Mouse (Mus musculus): ENCODE data around the gene Cipc. TPM values are rescaled to one million over a fixed set of nuclear protein-coding genes. Genes with fewer than 3 reads are reported as not detected.

The Cipc gene
- total RNA-seq, 4 experiments from 2014 or later = 70.7 to 89.0 (median 86.1) TPM

DNA sequence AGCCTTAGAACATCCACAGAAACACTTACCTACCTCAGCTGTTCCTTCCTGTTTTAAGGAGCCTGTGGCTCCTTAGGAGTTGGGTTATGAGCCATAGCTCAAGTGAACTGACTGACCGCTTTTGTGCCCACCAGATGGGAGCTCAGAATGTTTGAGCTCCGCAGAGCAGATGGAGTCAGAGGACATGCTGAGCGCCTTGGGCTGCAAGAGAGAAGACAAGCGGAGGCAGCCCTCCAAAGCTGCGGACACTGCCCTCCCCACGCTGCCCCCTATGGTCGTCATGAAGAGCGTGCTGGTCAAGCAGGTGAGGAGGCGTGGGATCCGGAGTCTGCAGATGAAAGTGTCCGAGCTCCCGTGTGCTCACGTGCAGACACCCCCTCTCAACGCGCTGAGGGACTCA is 13.3 kb downstream of the Cipc start:
- DNase-seq (ENCODE audit: low spot score in 2 of 2) = no peak

DNA sequence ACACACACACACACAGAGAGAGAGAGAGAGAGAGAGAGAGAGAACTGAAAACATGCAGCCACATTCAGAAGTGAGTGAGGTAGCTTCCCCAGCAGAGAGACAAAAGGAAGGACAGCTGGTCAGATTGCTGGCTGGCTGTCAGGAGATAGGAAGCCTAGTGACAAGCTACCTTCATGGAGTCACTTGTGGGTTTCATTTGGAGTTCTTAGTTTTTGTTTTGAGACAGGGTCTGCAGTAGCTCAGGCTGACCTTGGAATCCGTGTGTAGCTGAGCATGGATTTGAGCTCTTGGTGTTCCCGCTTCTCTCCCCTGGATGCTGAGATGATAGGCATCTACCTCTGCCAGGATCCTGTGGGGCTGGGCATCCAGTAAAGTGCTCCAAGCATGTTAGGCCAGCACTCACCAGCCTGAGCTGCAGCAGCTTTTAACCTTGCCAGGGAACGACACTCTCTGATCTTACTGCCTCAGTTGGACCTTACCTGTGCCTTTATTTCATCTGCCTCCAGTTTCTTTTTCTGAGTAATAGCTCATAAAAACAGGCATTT is 14.0 kb downstream of the Cipc start:
- DNase-seq (ENCODE audit: low spot score in 2 of 2) = no peak

- no peak for DNase-seq (ENCODE audit: low spot score in 2 of 2)
These were observed 14.9 kb downstream of the Cipc start for GRCm38 (mm10) chr12:86961589-86962344.

DNA sequence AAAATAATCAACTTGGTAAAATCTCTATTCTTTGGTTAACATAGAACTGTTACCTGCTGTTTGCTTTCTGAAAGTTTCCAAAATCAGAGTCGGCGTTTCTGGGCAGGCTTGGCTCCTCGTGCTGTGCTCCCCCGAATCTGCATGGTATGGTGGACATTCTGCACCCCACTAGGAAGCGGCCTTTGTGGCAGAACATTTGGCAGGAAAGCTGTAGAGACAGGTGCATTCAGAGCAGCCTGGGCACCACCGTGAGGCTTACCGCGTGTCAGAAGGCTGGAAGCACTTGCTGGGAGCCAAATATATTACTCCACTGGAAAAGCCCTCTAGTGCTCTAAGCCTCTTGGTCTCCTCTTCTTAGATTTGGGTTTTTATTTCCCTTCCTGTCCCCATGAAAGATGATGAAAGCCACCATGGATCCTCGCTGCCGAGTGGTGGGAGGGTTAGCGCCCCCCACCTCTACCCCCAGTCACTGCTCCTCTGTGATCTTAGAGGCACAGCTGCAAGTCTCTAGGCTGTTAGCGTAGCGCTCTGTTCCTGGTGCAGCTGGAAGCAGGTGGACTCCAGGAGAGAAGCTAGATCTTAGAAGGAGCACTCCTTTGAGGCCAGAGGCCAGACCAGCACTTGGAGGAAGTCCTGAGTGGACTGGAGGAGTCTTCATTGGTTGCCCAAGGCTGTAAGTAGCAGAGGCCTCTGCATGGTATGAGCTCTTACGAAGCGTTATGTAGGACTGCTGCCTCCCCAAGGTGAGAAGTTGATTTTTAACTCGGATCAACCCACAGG is 17.6 kb downstream of the Cipc start:
- no peak for DNase-seq (ENCODE audit: low spot score in 2 of 2)

GRCm38 (mm10) chr12:86965237-86965799 is 18.5 kb downstream of the Cipc start:
- no peak for DNase-seq (ENCODE audit: low spot score in 2 of 2)

DNA sequence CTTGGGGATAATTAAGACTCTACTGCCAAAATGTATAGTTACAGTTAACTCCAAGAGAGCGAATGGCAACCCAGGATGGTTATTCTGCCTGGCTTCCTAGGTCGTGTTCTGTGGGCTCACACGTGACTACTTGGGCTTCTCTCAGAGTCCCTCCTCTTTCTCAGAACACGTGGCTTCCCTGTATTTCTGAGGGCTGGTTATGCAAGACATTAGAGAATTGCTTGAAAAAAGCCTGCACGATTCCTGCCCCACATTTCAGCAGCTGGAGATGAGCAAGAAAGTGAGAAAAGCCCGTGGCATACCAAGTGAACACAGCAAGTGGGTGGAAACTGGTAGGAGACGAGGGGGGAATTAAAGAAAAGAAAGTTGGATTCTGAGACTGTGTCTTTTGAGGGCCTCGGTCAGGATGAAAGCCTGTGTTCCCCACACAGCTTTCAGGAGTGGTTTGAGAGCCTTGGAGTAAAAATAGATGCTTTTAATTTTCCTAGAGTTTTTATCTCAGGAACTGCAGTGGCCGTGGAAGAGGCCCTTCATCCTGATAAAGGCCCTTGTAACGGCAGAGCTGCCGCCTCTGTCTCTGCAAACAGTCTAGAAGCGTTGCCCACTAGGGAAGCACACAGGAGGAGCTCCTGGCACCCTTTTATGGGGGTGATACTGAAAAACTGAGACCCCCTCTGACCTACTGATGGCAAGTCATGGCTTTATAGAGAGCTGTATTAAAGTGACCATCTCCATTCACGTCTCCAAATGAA is 21.8 kb downstream of the Cipc start:
- DNase-seq (ENCODE audit: low spot score in 2 of 2) = peak in 1 of 2 experiments; percentile 76

DNA sequence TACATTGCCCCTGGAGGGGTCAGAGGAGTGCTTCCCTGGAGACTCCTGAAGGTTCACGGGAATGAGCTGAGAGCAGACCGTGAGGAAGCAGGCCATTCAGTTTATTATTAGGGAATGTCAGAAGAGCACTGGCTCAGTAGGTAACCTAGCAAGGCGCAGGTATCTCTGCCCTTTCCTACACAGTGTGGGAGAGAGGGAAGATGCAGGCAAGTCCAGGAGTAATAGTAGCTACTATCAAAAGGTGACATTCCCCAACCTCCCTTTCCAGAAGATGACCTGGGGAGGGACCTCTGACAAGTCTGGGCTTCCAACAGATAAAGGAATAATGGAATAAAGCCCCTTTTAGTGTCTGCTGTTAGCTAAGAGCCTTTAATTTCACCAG is 22.4 kb downstream of the Cipc start:
- DNase-seq (ENCODE audit: low spot score in 2 of 2) = no peak

- DNase-seq (ENCODE audit: low spot score in 2 of 2) = no peak
These were observed 24.2 kb downstream of the Cipc start for GRCm38 (mm10) chr12:86971089-86971488.

- DNase-seq (ENCODE audit: low spot score in 2 of 2) = peak in 1 of 2 experiments; percentile 63
These were observed 26.4 kb downstream of the Cipc start for GRCm38 (mm10) chr12:86973216-86973615.

- DNase-seq (ENCODE audit: low spot score in 2 of 2) = no peak
These were observed 26.9 kb downstream of the Cipc start for GRCm38 (mm10) chr12:86973706-86974105.

- DNase-seq (ENCODE audit: low spot score in 2 of 2) = peak in 1 of 2 experiments; percentile 77
These were observed 27.8 kb downstream of the Cipc start for GRCm38 (mm10) chr12:86974387-86975288.

- DNase-seq (ENCODE audit: low spot score in 2 of 2) = no peak
These were observed 28.9 kb downstream of the Cipc start for GRCm38 (mm10) chr12:86975761-86976160.

DNA sequence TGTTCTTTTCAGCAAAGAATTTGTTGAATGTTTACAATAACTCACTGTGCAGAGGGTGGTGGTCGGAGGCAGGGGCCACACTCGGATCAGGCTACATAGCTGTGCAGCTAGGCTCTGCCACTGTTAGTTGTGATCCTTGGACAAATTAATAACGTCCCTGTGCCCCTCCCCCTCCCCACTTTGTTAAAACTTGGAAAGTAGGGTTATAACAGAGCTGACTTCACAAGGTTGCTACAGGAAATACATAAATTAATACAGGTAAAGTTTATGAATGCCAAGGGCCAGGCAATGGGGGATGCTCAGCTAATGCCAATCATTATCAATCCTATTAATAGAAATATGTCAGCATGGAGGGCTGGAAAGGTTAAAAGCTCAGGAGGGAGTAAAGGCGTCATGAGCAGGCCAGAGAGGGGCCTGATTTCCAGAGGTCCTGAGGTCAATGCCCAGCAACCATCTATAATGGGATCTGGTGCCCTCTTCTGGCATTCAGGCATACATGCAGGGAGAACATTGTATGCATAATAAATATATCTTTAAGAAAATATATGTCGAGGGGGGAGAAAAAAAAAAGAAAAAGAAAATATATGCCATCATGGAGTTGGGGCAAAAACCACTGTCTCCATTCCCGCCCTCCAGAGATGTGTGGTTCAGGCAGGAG is 29.8 kb downstream of the Cipc start:
- DNase-seq (ENCODE audit: low spot score in 2 of 2) = no peak

GRCm38 (mm10) chr12:86977833-86978232 is 31.0 kb downstream of the Cipc start:
- DNase-seq (ENCODE audit: low spot score in 2 of 2) = peak; percentile 64 to 72

DNA sequence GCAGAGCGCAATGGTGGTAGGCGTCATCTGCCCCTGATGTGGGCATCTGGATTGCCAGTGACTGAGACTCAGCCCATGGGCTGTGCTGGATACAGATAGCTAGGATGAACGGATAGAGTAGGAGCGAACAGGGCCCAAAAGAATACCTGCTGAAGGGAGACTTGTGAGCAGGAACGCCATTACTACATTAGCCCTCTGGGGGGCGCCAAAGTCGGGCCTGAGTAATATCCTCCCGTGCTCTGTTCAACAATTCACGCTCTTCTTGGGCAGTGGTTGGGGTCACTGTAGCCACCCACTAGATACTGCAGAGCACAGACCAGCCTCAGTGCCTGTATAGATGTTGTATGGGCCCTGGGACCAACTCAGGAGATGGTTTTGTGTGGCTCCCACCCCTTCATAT is 34.3 kb downstream of the Cipc start:
- DNase-seq (ENCODE audit: low spot score in 2 of 2) = peak in 1 of 2 experiments; percentile 45

- DNase-seq (ENCODE audit: low spot score in 2 of 2) = peak; percentile 58 to 60
These were observed 36.8 kb downstream of the Cipc start for GRCm38 (mm10) chr12:86983470-86984193.

DNA sequence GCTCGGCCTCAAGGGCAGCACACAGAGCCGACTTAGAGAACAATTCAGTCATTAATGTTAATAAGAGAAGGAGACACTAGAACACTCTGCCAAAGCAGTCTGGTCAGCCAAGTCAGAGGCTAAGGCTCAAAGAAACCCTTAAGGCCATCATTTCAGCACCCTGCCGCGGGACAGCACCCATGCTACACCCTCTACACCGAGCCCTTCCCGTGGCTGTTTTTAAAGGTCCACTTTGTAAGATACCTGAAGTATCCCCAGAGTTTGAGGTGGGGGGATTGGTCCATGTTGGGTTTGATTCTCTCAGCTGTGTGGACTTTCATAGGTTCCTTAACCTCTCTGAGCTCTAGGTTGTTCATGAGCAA is 37.3 kb downstream of the Cipc start:
- DNase-seq (ENCODE audit: low spot score in 2 of 2) = no peak

GRCm38 (mm10) chr12:86986562-86986961 is 39.7 kb downstream of the Cipc start:
- DNase-seq (ENCODE audit: low spot score in 2 of 2) = no peak

DNA sequence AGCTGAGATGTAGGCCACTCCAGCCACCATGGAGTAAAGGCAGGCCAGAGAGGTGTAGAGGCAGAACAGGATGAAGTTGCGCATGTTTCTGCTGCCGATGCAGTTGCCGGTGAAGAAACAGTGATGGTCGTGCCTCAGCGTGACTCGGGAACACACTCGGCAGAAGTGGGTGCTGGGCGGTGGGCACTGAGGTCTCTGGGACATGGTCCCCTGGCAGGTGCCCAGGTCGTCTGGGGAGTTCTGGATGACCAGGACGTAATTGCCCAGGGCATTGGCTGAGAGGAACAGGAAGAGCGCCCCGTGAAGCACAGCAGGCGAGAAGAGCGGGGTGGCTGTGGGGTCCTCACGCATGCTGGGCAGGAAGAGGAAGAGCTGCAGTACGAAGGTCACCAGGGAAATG is 41.4 kb downstream of the Cipc start:
- DNase-seq (ENCODE audit: low spot score in 2 of 2) = no peak

Measured in layer of hippocampus, adult 8-10 months (tissue).